Mouse (Mus musculus): ENCODE data around the gene Tmem40. TPM values are rescaled to one million over a fixed set of nuclear protein-coding genes. Genes with fewer than 3 reads are reported as not detected.

Tmem40 gene
- polyA plus RNA-seq, 1 experiment from 2014 or later: 3.3 TPM

Small RNA genes within 50 kb of the gene (microRNA-seq; reads per million reads assigned to microRNA genes)
- not detected for gene Mir7660

Other genes starting within 250 kb of the Tmem40 start
- 27.7 and 31.7 TPM in 2 replicates for gene Tsen2, start 217.7 kb downstream of the Tmem40 start, polyA plus RNA-seq (2014; fragmentation: Nextera tagmentation; extraction: Ambion mirVana)
- gene Mkrn2os, start 169.8 kb downstream of the Tmem40 start, polyA plus RNA-seq (2014; fragmentation: Nextera tagmentation; extraction: Ambion mirVana): 7.0 and 7.9 TPM in 2 replicates
- gene Mkrn2, start 160.5 kb downstream of the Tmem40 start, polyA plus RNA-seq (2014; fragmentation: Nextera tagmentation; extraction: Ambion mirVana): 32.5 and 33.5 TPM in 2 replicates
- 129 and 131 TPM in 2 replicates for gene Raf1, start 85.8 kb downstream of the Tmem40 start, polyA plus RNA-seq (2014; fragmentation: Nextera tagmentation; extraction: Ambion mirVana)
- 27.7 and 31.0 TPM in 2 replicates for gene Cand2, start 12.1 kb upstream of the Tmem40 start, polyA plus RNA-seq (2014; fragmentation: Nextera tagmentation; extraction: Ambion mirVana)
- 2,694 and 2,736 TPM in 2 replicates for gene Rpl32, start 46.3 kb upstream of the Tmem40 start, polyA plus RNA-seq (2014; fragmentation: Nextera tagmentation; extraction: Ambion mirVana)
- gene Efcab12, start 76.0 kb upstream of the Tmem40 start, polyA plus RNA-seq (2014; fragmentation: Nextera tagmentation; extraction: Ambion mirVana): 0.87 and 0.91 TPM in 2 replicates
- 16.4 and 20.6 TPM in 2 replicates for gene Mbd4, start 91.0 kb upstream of the Tmem40 start, polyA plus RNA-seq (2014; fragmentation: Nextera tagmentation; extraction: Ambion mirVana)
- gene Ift122, start 91.1 kb upstream of the Tmem40 start, polyA plus RNA-seq (2014; fragmentation: Nextera tagmentation; extraction: Ambion mirVana): 22.2 and 23.9 TPM in 2 replicates
- 0.25 TPM in 1 of 2 replicates, not detected in the other for gene Rho, start 169.3 kb upstream of the Tmem40 start, polyA plus RNA-seq (2014; fragmentation: Nextera tagmentation; extraction: Ambion mirVana)
- gene H1foo, start 182.5 kb upstream of the Tmem40 start, polyA plus RNA-seq (2014; fragmentation: Nextera tagmentation; extraction: Ambion mirVana): not detected in 2 replicates
- 43.1 and 44.5 TPM in 2 replicates for gene Plxnd1, start 232.6 kb upstream of the Tmem40 start, polyA plus RNA-seq (2014; fragmentation: Nextera tagmentation; extraction: Ambion mirVana)